Mouse (Mus musculus) yolk sac, embryonic 10.5 days (tissue): Measurements from ENCODE around the gene Gm20518.

Experiments
- DNase-seq: peaks from one replicate; pipeline ENCODE4 v3.0.0-alpha.2; 2017; ENCODE audit warnings: low spot score

Gene Gm20518

GRCm38 (mm10) chr16:17843701-17844365, 47.6 kb downstream of the Gm20518 start:
- no peak for DNase-seq

GRCm38 (mm10) chr16:17842437-17842836, 49.0 kb downstream of the Gm20518 start:
- no peak for DNase-seq

- no peak for DNase-seq
Observed at GRCm38 (mm10) chr16:17839976-17840375, 51.5 kb downstream of the Gm20518 start.

- DNase-seq = no peak
Observed at GRCm38 (mm10) chr16:17838051-17838450, 53.4 kb downstream of the Gm20518 start, which contains the start of gene Car15. Gene Car15 (minus strand): TSS chr16:17838364.

- no peak for DNase-seq
Observed at GRCm38 (mm10) chr16:17835481-17835880, 56.0 kb downstream of the Gm20518 start.

- DNase-seq = no peak
Observed at GRCm38 (mm10) chr16:17834543-17834942, 56.9 kb downstream of the Gm20518 start.

GRCm38 (mm10) chr16:17833681-17834399, 57.6 kb downstream of the Gm20518 start:
- peak; percentile 14 for DNase-seq

GRCm38 (mm10) chr16:17833321-17833680, 58.2 kb downstream of the Gm20518 start:
- DNase-seq = peak; percentile 14

GRCm38 (mm10) chr16:17832821-17833220, 58.6 kb downstream of the Gm20518 start, which contains the start of gene B830017H08Rik:
Gene B830017H08Rik (plus strand): TSS chr16:17833121.
- no peak for DNase-seq

GRCm38 (mm10) chr16:17831781-17832180, 59.7 kb downstream of the Gm20518 start:
- no peak for DNase-seq

GRCm38 (mm10) chr16:17830385-17831178, 60.9 kb downstream of the Gm20518 start:
- DNase-seq = no peak

- no peak for DNase-seq
Observed at GRCm38 (mm10) chr16:17828867-17829266, 62.6 kb downstream of the Gm20518 start.

- no peak for DNase-seq
Observed at GRCm38 (mm10) chr16:17828229-17828628, 63.2 kb downstream of the Gm20518 start.

- DNase-seq = no peak
Observed at GRCm38 (mm10) chr16:17826500-17826899, 65.0 kb downstream of the Gm20518 start.

GRCm38 (mm10) chr16:17816528-17816927, 74.9 kb downstream of the Gm20518 start:
- no peak for DNase-seq

- peak; percentile 85 for DNase-seq
Observed at GRCm38 (mm10) chr16:17815411-17816402, 75.8 kb downstream of the Gm20518 start.

- DNase-seq = peak; percentile 21
Observed at GRCm38 (mm10) chr16:17813173-17813572, 78.3 kb downstream of the Gm20518 start.

- peak; percentile 35 for DNase-seq
Observed at GRCm38 (mm10) chr16:17812120-17812519, 79.4 kb downstream of the Gm20518 start.

- peak; percentile 64 for DNase-seq
Observed at GRCm38 (mm10) chr16:17809711-17810110, 81.8 kb downstream of the Gm20518 start.

- DNase-seq = no peak
Observed at GRCm38 (mm10) chr16:17809125-17809524, 82.3 kb downstream of the Gm20518 start.
